In the genomic region with DNA sequence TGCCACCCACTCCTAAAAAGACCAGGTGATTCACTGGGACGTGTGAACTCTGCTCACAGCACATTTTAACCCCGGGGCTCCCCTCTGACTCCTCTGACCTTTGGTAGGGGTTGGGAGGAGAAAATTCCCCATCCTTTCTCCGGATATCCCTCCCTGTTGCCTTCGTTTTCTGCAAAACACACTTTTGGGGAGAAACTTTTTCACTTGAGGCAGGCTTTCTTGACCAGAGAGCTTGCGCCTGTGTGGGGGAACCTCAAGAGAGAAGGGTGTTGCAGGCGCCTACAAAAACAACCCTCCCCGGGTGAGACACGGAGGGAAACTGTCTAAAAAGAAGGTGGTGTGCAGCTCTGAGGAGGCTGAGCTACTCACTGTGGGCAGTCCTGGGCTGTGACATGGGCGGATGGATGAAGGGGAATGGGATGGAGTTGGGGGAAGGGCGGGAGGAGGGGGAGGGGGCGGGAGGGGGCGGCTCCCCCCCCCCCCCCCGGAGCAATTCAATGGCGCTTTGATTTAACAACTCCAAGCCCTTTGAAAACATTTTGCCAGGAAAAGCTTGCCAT, we compare ENCODE assay signal across 10 mouse cellular contexts.
A peak's percentile ranks its signal among the peaks of the same experiment; 100 is the strongest.
DNase-seq lines count a peak whose midpoint lies in the region; ATAC-seq and TF ChIP-seq lines count a peak whose summit lies in the region.
"Had no signal": no experiment of that assay in that cellular context is flagged by ENCODE, and none has a peak within 500 bp of the region (broad histone marks: within the 10 kb centered on the region; RNA-seq: fewer than 3 reads in every experiment).

No protein-coding gene starts in this region.

- H3K27me3 ChIP-seq in neural tube, embryonic 11.5 days (ENCODE audit: control insufficient read depth, insufficient read depth, low read length) = peaks cover 28% of the 10 kb centered on the region
- H3K27me3 ChIP-seq in liver, embryonic 13.5 days = peaks cover 45% of the 10 kb centered on the region

- 2% methylated on average over 11 of the region's 14 CpGs for WGBS in neural tube, embryonic 11.5 days
- 8% methylated on average over 13 of the region's 14 CpGs for WGBS in liver, embryonic 13.5 days (ENCODE audit: insufficient replicate concordance)

- intact Hi-C loops in gastrocnemius, adult 2 months (cut with DNase I) = no loop called here
- intact Hi-C loops in gastrocnemius, postnatal 36 days (cut with DNase I) = no loop called here

- peak overlapping the region; percentile 67 for H3K4me2 ChIP-seq in neural tube, embryonic 11.5 days (ENCODE audit: low read depth)
- peak overlapping the region; percentile 62 for H3K4me2 ChIP-seq in liver, embryonic 13.5 days

- H3K9ac ChIP-seq in neural tube, embryonic 11.5 days (ENCODE audit: low read length) = no peak overlapping the region
- no peak overlapping the region for H3K9ac ChIP-seq in liver, embryonic 13.5 days

- ATAC-seq in neural tube, embryonic 11.5 days (ENCODE audit: insufficient read depth, low FRiP score, low TSS enrichment) = no peak
- no peak for ATAC-seq in liver, embryonic 13.5 days (ENCODE audit: low read depth)
- ATAC-seq: inflammation-experienced regulatory T-cells, adult 6 months had no signal

- DNase-seq in gastrocnemius, adult 2 months = no peak
- no peak for DNase-seq in gastrocnemius, postnatal 36 days
- no peak for DNase-seq in neural tube, embryonic 11.5 days (ENCODE audit: low spot score)
- no peak for DNase-seq in neural tube, embryonic 10.5 days (ENCODE audit: extremely low spot score, low spot score)
- DNase-seq in liver, embryonic 13.5 days = no peak
- DNase-seq in cerebellum, postnatal 14 days = no peak
- DNase-seq in adrenal gland, postnatal 36 days = no peak
- DNase-seq in urinary bladder, postnatal 36 days (ENCODE audit: low spot score in 2 of 2) = no peak

- TF ChIP-seq CTCF in gastrocnemius, adult 2 months (IDR thresholded peaks at IDR 0.05) = no peak

- no peaks in the 10 kb centered on the region for H3K9me3 ChIP-seq in neural tube, embryonic 11.5 days (ENCODE audit: control insufficient read depth, low read length)
- no peaks in the 10 kb centered on the region for H3K9me3 ChIP-seq in liver, embryonic 13.5 days (replicated peaks)

- peaks cover 13% of the 10 kb centered on the region for H3K4me1 ChIP-seq in neural tube, embryonic 11.5 days (ENCODE audit: control insufficient read depth, insufficient read depth, low read length)
- no peaks in the 10 kb centered on the region for H3K4me1 ChIP-seq in liver, embryonic 13.5 days (replicated peaks)

- no peak overlapping the region; the same call in 1 of the 2 replicates for H3K27ac ChIP-seq in gastrocnemius, adult 2 months
- H3K27ac ChIP-seq in neural tube, embryonic 11.5 days (ENCODE audit: low read depth, low read length) = no peak overlapping the region
- H3K27ac ChIP-seq in liver, embryonic 13.5 days = no peak overlapping the region

- H3K4me3 ChIP-seq in gastrocnemius, adult 2 months = peak overlapping the region; percentile 59
- peak overlapping the region; percentile 34 for H3K4me3 ChIP-seq in neural tube, embryonic 11.5 days (ENCODE audit: low read depth, low read length)
- H3K4me3 ChIP-seq in liver, embryonic 13.5 days (replicated peaks) = no peak overlapping the region
- H3K4me3 ChIP-seq: megakaryocyte, embryonic 14.5 days had no signal

- H3K36me3 ChIP-seq in neural tube, embryonic 11.5 days (ENCODE audit: control insufficient read depth, insufficient read depth, low read length) = no peaks in the 10 kb centered on the region
- no peaks in the 10 kb centered on the region for H3K36me3 ChIP-seq in liver, embryonic 13.5 days
